Mouse (Mus musculus) hindbrain, embryonic 13.5 days (tissue): ENCODE measurements around the gene Tmem132c. TPM values are rescaled to one million over a fixed set of nuclear protein-coding genes. Genes with fewer than 3 reads are reported as not detected.
"Not testable (repeated sequence)": the region's sequence is repeated elsewhere in the genome, so short reads cannot be mapped to it uniquely, and the experiment has no call there.

Source experiments
- ATAC-seq: fragments of 200-750 bp; cut with Nextera tagmentation; 2 replicates; pipeline ENCODE4 v1.8.0; 2017; ENCODE audit warnings: moderate TSS enrichment; ENCODE audit not compliant: low FRiP score
- H3K27ac ChIP-seq: fragments of 300-500 bp; sonication (generic); 2 replicates; pipeline ENCODE4 v1.5.1; 2015; ENCODE audit warnings: inconsistent platforms, mild to moderate bottlenecking, moderate library complexity
- H3K27me3 ChIP-seq: fragments of 300-500 bp; sonication (generic); 2 replicates; pipeline ENCODE4 v1.6.1; 2015; ENCODE audit warnings: mild to moderate bottlenecking, inconsistent platforms
- H3K36me3 ChIP-seq: fragments of 300-500 bp; sonication (generic); 2 replicates; pipeline ENCODE4 v1.6.1; 2015; ENCODE audit warnings: mild to moderate bottlenecking, inconsistent platforms
- H3K4me1 ChIP-seq: fragments of 300-500 bp; sonication (generic); replicated peaks from 2 replicates; pipeline ENCODE4 v1.6.1; 2015; ENCODE audit warnings: inconsistent platforms
- H3K4me2 ChIP-seq: fragments of 300-500 bp; sonication (generic); 2 replicates; pipeline ENCODE4 v1.6.1; 2015; ENCODE audit warnings: inconsistent platforms, mild to moderate bottlenecking, moderate library complexity
- H3K4me3 ChIP-seq: fragments of 300-500 bp; sonication (generic); 2 replicates; pipeline ENCODE4 v1.5.1; 2015; ENCODE audit warnings: mild to moderate bottlenecking, inconsistent platforms
- H3K9ac ChIP-seq: fragments of 300-500 bp; sonication (generic); 2 replicates; pipeline ENCODE4 v1.6.1; 2015; ENCODE audit warnings: mild to moderate bottlenecking, inconsistent platforms
- H3K9me3 ChIP-seq: fragments of 300-500 bp; sonication (generic); 2 replicates; pipeline ENCODE4 v1.6.1; 2016; ENCODE audit warnings: inconsistent platforms
- WGBS: fragments of 180-500 bp; shearing (Covaris S2); methylation state at CpG from one replicate; pipeline ENCODE4 v1.1.7; 2015; 5-methylcytosine and 5-hydroxymethylcytosine counted together
- polyA plus RNA-seq: library from polyadenylated mRNA; unstranded; fragments of >200 nt; fragmentation: Nextera tagmentation; extraction: Ambion mirVana; gene quantifications from 2 replicates; pipeline ENCODE4 v1.2.1, GENCODE M21; 2015

The Tmem132c gene
- polyA plus RNA-seq, 1 experiment from 2014 or later = 11.1 TPM

- ATAC-seq = no peak
- Histone ChIP-seq H3K27me3 (no peaks in the 10 kb centered on the region), H3K9ac (no peak overlapping the region), H3K4me3 (no peak overlapping the region), H3K4me2 (no peak overlapping the region), H3K4me1 (peaks cover 29% of the 10 kb centered on the region), H3K27ac (no peak overlapping the region; the same call in 1 of the 2 replicates), H3K9me3 (no peaks in the 10 kb centered on the region), H3K36me3 (no peaks in the 10 kb centered on the region)
- 65% methylated on average over 9 of the region's 9 CpGs for WGBS
Measured at GRCm38 (mm10) chr5:127349221-127350065, 107.8 kb downstream of the Tmem132c start.

- H3K4me3 ChIP-seq = no peak overlapping the region
- no peak overlapping the region for H3K27ac ChIP-seq
- H3K27me3 ChIP-seq = no peaks in the 10 kb centered on the region
- H3K36me3 ChIP-seq = no peaks in the 10 kb centered on the region
- 84% methylated on average over 2 of the region's 2 CpGs for WGBS
- H3K4me1 ChIP-seq = peaks cover 18% of the 10 kb centered on the region
- H3K9me3 ChIP-seq = no peaks in the 10 kb centered on the region
- H3K4me2 ChIP-seq = no peak overlapping the region
- ATAC-seq = no peak
- H3K9ac ChIP-seq = no peak overlapping the region
Measured at GRCm38 (mm10) chr5:127353002-127353401, 111.4 kb downstream of the Tmem132c start.

- H3K27ac ChIP-seq = no peak overlapping the region
- no peak for ATAC-seq
- no peak overlapping the region for H3K4me2 ChIP-seq
- WGBS = 27% methylated on average over 8 of the region's 8 CpGs
- peaks cover 4% of the 10 kb centered on the region for H3K4me1 ChIP-seq
- H3K36me3 ChIP-seq = no peaks in the 10 kb centered on the region
- H3K27me3 ChIP-seq = no peaks in the 10 kb centered on the region
- no peak overlapping the region for H3K4me3 ChIP-seq
- no peak overlapping the region for H3K9ac ChIP-seq
- 0 out of 2 replicates have a peak, but pooled peaks cover 8% of the 10 kb centered on the region for H3K9me3 ChIP-seq
Measured at GRCm38 (mm10) chr5:127355836-127356235, 114.2 kb downstream of the Tmem132c start.

GRCm38 (mm10) chr5:127357878-127358277 is 116.3 kb downstream of the Tmem132c start:
- ATAC-seq, H3K27me3 ChIP-seq, H3K4me2 ChIP-seq, H3K27ac ChIP-seq, H3K36me3 ChIP-seq, H3K4me3 ChIP-seq, H3K4me1 ChIP-seq, H3K9ac ChIP-seq, H3K9me3 ChIP-seq: not testable (repeated sequence)
- 91% methylated on average over 4 of the region's 4 CpGs for WGBS

- Histone ChIP-seq H3K27ac (no peak overlapping the region), H3K4me1 (0 out of 2 replicates have a peak, but pooled peaks cover 5% of the 10 kb centered on the region), H3K27me3 (no peaks in the 10 kb centered on the region), H3K4me3 (no peak overlapping the region), H3K36me3 (no peaks in the 10 kb centered on the region; the same call in 1 of the 2 replicates), H3K9ac (no peak overlapping the region), H3K9me3 (0 out of 2 replicates have a peak, but pooled peaks cover 8% of the 10 kb centered on the region), H3K4me2 (no peak overlapping the region)
- 56% methylated on average over 8 of the region's 8 CpGs for WGBS
- ATAC-seq = no peak
Measured at GRCm38 (mm10) chr5:127361145-127361544, 119.5 kb downstream of the Tmem132c start.

- H3K4me1 ChIP-seq = peaks cover 14% of the 10 kb centered on the region
- 18% methylated on average over 1 of the region's 1 CpGs for WGBS
- H3K4me3 ChIP-seq = no peak overlapping the region
- no peak overlapping the region for H3K27ac ChIP-seq
- no peaks in the 10 kb centered on the region for H3K27me3 ChIP-seq
- H3K4me2 ChIP-seq = no peak overlapping the region
- H3K36me3 ChIP-seq = no peaks in the 10 kb centered on the region; the same call in 1 of the 2 replicates
- 0 out of 2 replicates have a peak, but pooled peaks cover 6% of the 10 kb centered on the region for H3K9me3 ChIP-seq
- H3K9ac ChIP-seq = no peak overlapping the region
- no peak for ATAC-seq
Measured at GRCm38 (mm10) chr5:127365061-127365460, 123.5 kb downstream of the Tmem132c start.

GRCm38 (mm10) chr5:127368191-127368590 is 126.6 kb downstream of the Tmem132c start:
- WGBS = 92% methylated on average over 3 of the region's 3 CpGs
- Histone ChIP-seq H3K9ac (no peak overlapping the region), H3K27me3 (no peaks in the 10 kb centered on the region), H3K9me3 (0 out of 2 replicates have a peak, but pooled peaks cover 4% of the 10 kb centered on the region), H3K36me3 (no peaks in the 10 kb centered on the region; the same call in 1 of the 2 replicates), H3K4me2 (no peak overlapping the region), H3K27ac (no peak overlapping the region), H3K4me1 (peaks cover 16% of the 10 kb centered on the region), H3K4me3 (no peak overlapping the region)
- no peak for ATAC-seq

- Histone ChIP-seq H3K4me1 (peaks cover 16% of the 10 kb centered on the region), H3K9ac (no peak overlapping the region), H3K4me3 (no peak overlapping the region), H3K27me3 (0 out of 2 replicates have a peak, but pooled peaks cover 4% of the 10 kb centered on the region), H3K36me3 (no peaks in the 10 kb centered on the region; the same call in 1 of the 2 replicates), H3K4me2 (no peak overlapping the region), H3K9me3 (0 out of 2 replicates have a peak, but pooled peaks cover 4% of the 10 kb centered on the region), H3K27ac (peak overlapping the region; percentile 52)
- ATAC-seq = no peak
- 73% methylated on average over 7 of the region's 7 CpGs for WGBS
Measured at GRCm38 (mm10) chr5:127369812-127370211, 128.2 kb downstream of the Tmem132c start.

- H3K36me3 ChIP-seq = no peaks in the 10 kb centered on the region; the same call in 1 of the 2 replicates
- 0 out of 2 replicates have a peak, but pooled peaks cover 4% of the 10 kb centered on the region for H3K27me3 ChIP-seq
- no peak overlapping the region for H3K9ac ChIP-seq
- H3K9me3 ChIP-seq = 0 out of 2 replicates have a peak, but pooled peaks cover 4% of the 10 kb centered on the region
- H3K4me1 ChIP-seq = peaks cover 16% of the 10 kb centered on the region
- no peak overlapping the region for H3K4me2 ChIP-seq
- no peak overlapping the region for H3K4me3 ChIP-seq
- WGBS = 10% methylated on average over 3 of the region's 3 CpGs
- H3K27ac ChIP-seq = peak overlapping the region; percentile 52; the same call in 1 of the 2 replicates
- ATAC-seq = peak; percentile 39; the same call in 1 of the 2 replicates
Measured at GRCm38 (mm10) chr5:127370503-127370902, 128.9 kb downstream of the Tmem132c start.

GRCm38 (mm10) chr5:127374251-127374650 is 132.6 kb downstream of the Tmem132c start:
- H3K4me1 ChIP-seq = peaks cover 26% of the 10 kb centered on the region
- ATAC-seq = no peak
- WGBS = 88% methylated on average over 9 of the region's 9 CpGs
- H3K9ac ChIP-seq = no peak overlapping the region
- no peaks in the 10 kb centered on the region for H3K36me3 ChIP-seq
- no peak overlapping the region for H3K4me3 ChIP-seq
- H3K27me3 ChIP-seq = 0 out of 2 replicates have a peak, but pooled peaks cover 4% of the 10 kb centered on the region
- no peaks in the 10 kb centered on the region for H3K9me3 ChIP-seq
- no peak overlapping the region for H3K27ac ChIP-seq
- H3K4me2 ChIP-seq = no peak overlapping the region

- no peak overlapping the region for H3K4me3 ChIP-seq
- no peak overlapping the region for H3K4me2 ChIP-seq
- no peak overlapping the region for H3K9ac ChIP-seq
- no peaks in the 10 kb centered on the region for H3K36me3 ChIP-seq
- 95% methylated on average over 3 of the region's 3 CpGs for WGBS
- H3K9me3 ChIP-seq = no peaks in the 10 kb centered on the region
- H3K4me1 ChIP-seq = peaks cover 15% of the 10 kb centered on the region
- H3K27ac ChIP-seq = no peak overlapping the region
- no peak for ATAC-seq
- H3K27me3 ChIP-seq = 0 out of 2 replicates have a peak, but pooled peaks cover 4% of the 10 kb centered on the region
Measured at GRCm38 (mm10) chr5:127375654-127376053, 134.0 kb downstream of the Tmem132c start.

- Histone ChIP-seq H3K27ac (no peak overlapping the region), H3K4me1 (peaks cover 28% of the 10 kb centered on the region; the same call in 1 of the 2 replicates)
- 46% methylated on average over 5 of the region's 5 CpGs for WGBS
Measured at GRCm38 (mm10) chr5:127378521-127378920, 136.9 kb downstream of the Tmem132c start.

More at GRCm38 (mm10) chr5:127378521-127378920, 136.9 kb downstream of the Tmem132c start:
- Histone ChIP-seq H3K27me3 (0 out of 2 replicates have a peak, but pooled peaks cover 4% of the 10 kb centered on the region), H3K36me3 (no peaks in the 10 kb centered on the region), H3K4me3 (no peak overlapping the region), H3K4me2 (no peak overlapping the region), H3K9me3 (no peaks in the 10 kb centered on the region), H3K9ac (no peak overlapping the region)
- ATAC-seq = no peak
